ENCODE assay signal across 24 mouse cellular contexts in genomic region chr2:135394698-135395097, GRCm38 (mm10).
DNase-seq lines count a peak whose midpoint lies in the region; ATAC-seq and TF ChIP-seq lines count a peak whose summit lies in the region.
"Had no signal": no experiment of that assay in that cellular context is flagged by ENCODE, and none has a peak within 500 bp of the region (broad histone marks: within the 10 kb centered on the region; RNA-seq: fewer than 3 reads in every experiment).

No protein-coding gene starts in this region.

- H3ac ChIP-seq in C2C12 (ENCODE audit: control insufficient read depth, insufficient read length, low read depth), result no peak overlapping the region
- no peak overlapping the region for H3ac ChIP-seq in myocyte (ENCODE audit: control insufficient read depth, insufficient read length)

- 75% methylated on average over 3 of the region's 3 CpGs for WGBS in limb, embryonic 13.5 days
- WGBS in limb, embryonic 10.5 days, result 83% methylated on average over 3 of the region's 3 CpGs
- WGBS in hindbrain, postnatal 0 days, result 77% methylated on average over 3 of the region's 3 CpGs

- DNase-seq in limb, embryonic 10.5 days (ENCODE audit: low spot score), result no peak
- DNase-seq in 3T3-L1 (ENCODE audit: low read depth, low spot score), result peak; percentile 11
- DNase-seq in kidney, postnatal 14 days, result no peak
- no peak for DNase-seq in lung, postnatal 14 days
- no peak for DNase-seq in hindbrain, postnatal 0 days (ENCODE audit: low spot score)
- DNase-seq: adrenal gland, adult 2 months; adrenal gland, adult 8-10 months; adrenal gland, postnatal 10 days; adrenal gland, postnatal 14 days; adrenal gland, postnatal 25 days; adrenal gland, postnatal 36 days; B cell, adult 2 months; cerebellum, adult 11 months; cerebellum, adult 11-12 months; cerebellum, adult 18-20 months; cerebellum, adult 2 months had no signal

- H3K4me2 ChIP-seq in limb, embryonic 13.5 days (replicated peaks), result no peak overlapping the region
- no peak overlapping the region for H3K4me2 ChIP-seq in myocyte (ENCODE audit: low read depth)
- H3K4me2 ChIP-seq in hindbrain, postnatal 0 days (ENCODE audit: low read depth, low read length), result no peak overlapping the region

- no peaks in the 10 kb centered on the region for H3K36me3 ChIP-seq in limb, embryonic 13.5 days
- no peaks in the 10 kb centered on the region for H3K36me3 ChIP-seq in limb, embryonic 10.5 days
- H3K36me3 ChIP-seq in C2C12 (ENCODE audit: control insufficient read depth, insufficient read depth) (no peaks in the 10 kb centered on the region), myocyte (ENCODE audit: control insufficient read depth, insufficient read depth) (no peaks in the 10 kb centered on the region)
- H3K36me3 ChIP-seq in hindbrain, postnatal 0 days (ENCODE audit: insufficient read depth, low read length), result no peaks in the 10 kb centered on the region
- H3K36me3 ChIP-seq: G1E had no signal

- H3K9ac ChIP-seq in limb, embryonic 13.5 days, result no peak overlapping the region
- H3K9ac ChIP-seq in hindbrain, postnatal 0 days (replicated peaks; ENCODE audit: low read length), result no peak overlapping the region

- no peaks in the 10 kb centered on the region for H3K9me3 ChIP-seq in limb, embryonic 13.5 days
- no peaks in the 10 kb centered on the region for H3K9me3 ChIP-seq in limb, embryonic 10.5 days (replicated peaks)
- H3K9me3 ChIP-seq in hindbrain, postnatal 0 days (ENCODE audit: low read length), result no peaks in the 10 kb centered on the region

- H3K27me3 ChIP-seq in limb, embryonic 13.5 days, result no peaks in the 10 kb centered on the region
- H3K27me3 ChIP-seq in limb, embryonic 10.5 days (ENCODE audit: low read depth, poor library complexity, severe bottlenecking), result no peaks in the 10 kb centered on the region
- H3K27me3 ChIP-seq in C2C12 (ENCODE audit: control insufficient read depth, insufficient read depth, insufficient read length) (no peaks in the 10 kb centered on the region), myocyte (ENCODE audit: control insufficient read depth, insufficient read depth, insufficient read length) (no peaks in the 10 kb centered on the region)
- H3K27me3 ChIP-seq in hindbrain, postnatal 0 days (ENCODE audit: insufficient read depth, low read length), result no peaks in the 10 kb centered on the region
- H3K27me3 ChIP-seq: CH12.LX had no signal

- H3K79me2 ChIP-seq in C2C12 (ENCODE audit: control insufficient read depth, insufficient read depth), result no peaks in the 10 kb centered on the region
- H3K79me2 ChIP-seq in myocyte (ENCODE audit: control insufficient read depth, insufficient read depth), result no peaks in the 10 kb centered on the region

- H3K27ac ChIP-seq in limb, embryonic 13.5 days, result no peak overlapping the region
- H3K27ac ChIP-seq in limb, embryonic 10.5 days, result no peak overlapping the region
- H3K27ac ChIP-seq in hindbrain, postnatal 0 days, result no peak overlapping the region

- no peaks in the 10 kb centered on the region for H3K79me3 ChIP-seq in C2C12 (ENCODE audit: low read depth)

- ATAC-seq in limb, embryonic 13.5 days (ENCODE audit: low FRiP score, low read depth), result peak; percentile 28; the same call in 1 of the 2 replicates
- ATAC-seq in hindbrain, postnatal 0 days, result no peak
- ATAC-seq: activated CD4-positive, CD25-positive, alpha-beta regulatory T cell, adult 4 months; CD4-positive, CD25-positive, alpha-beta regulatory T cell, adult 4 months; Patski had no signal

- no peak for TF ChIP-seq POLR2A in myocyte (IDR thresholded peaks at IDR 0.05; ENCODE audit: insufficient read length, low read depth)

- H3K4me1 ChIP-seq in limb, embryonic 13.5 days, result peaks cover 5% of the 10 kb centered on the region; the same call in 1 of the 2 replicates
- H3K4me1 ChIP-seq in limb, embryonic 10.5 days, result no peaks in the 10 kb centered on the region
- H3K4me1 ChIP-seq in hindbrain, postnatal 0 days (ENCODE audit: insufficient read depth, low read length), result no peaks in the 10 kb centered on the region

- TF ChIP-seq CTCF in C2C12 (IDR thresholded peaks at IDR 0.05; ENCODE audit: control insufficient read depth, insufficient read depth, insufficient read length), result no peak
- TF ChIP-seq CTCF in hindbrain, postnatal 0 days (IDR thresholded peaks at IDR 0.05; ENCODE audit: low read depth), result no peak

- H3K4me3 ChIP-seq in limb, embryonic 13.5 days, result no peak overlapping the region
- H3K4me3 ChIP-seq in limb, embryonic 10.5 days, result no peak overlapping the region
- H3K4me3 ChIP-seq in C2C12 (ENCODE audit: insufficient read depth, poor library complexity, severe bottlenecking) (no peak overlapping the region), myocyte (no peak overlapping the region)
- no peak overlapping the region for H3K4me3 ChIP-seq in hindbrain, postnatal 0 days (ENCODE audit: low read length)

TF ChIP-seq in C2C12, 6 proteins besides CTCF, POLR2A, EP300 and RAD21:
- TF ChIP-seq MYOD1 (IDR thresholded peaks at IDR 0.05; ENCODE audit: control insufficient read depth, insufficient read length, low read depth) (peak; percentile 55), FOSL1 (IDR thresholded peaks at IDR 0.05; ENCODE audit: insufficient read depth, low read length, poor library complexity, severe bottlenecking) (no peak), MYOG (IDR thresholded peaks at IDR 0.05; ENCODE audit: control insufficient read depth, extremely low read depth, insufficient read length) (no peak), CEBPB (IDR thresholded peaks at IDR 0.05; ENCODE audit: low read depth) (no peak)

TF ChIP-seq in myocyte, 11 proteins besides CTCF, POLR2A, EP300 and RAD21:
- no peak for TF ChIP-seq MYOG (IDR thresholded peaks at IDR 0.05; ENCODE audit: control insufficient read depth in 1 of 3, insufficient read depth in 1 of 3, insufficient read length in 2 of 3, low read depth in 2 of 3)
- TF ChIP-seq MYOD1 (IDR thresholded peaks at IDR 0.05; ENCODE audit: control insufficient read depth in 1 of 3, insufficient read length in 2 of 3, low read depth in 2 of 3), result peak in 2 of 3 experiments; percentile 60 to 71
- no peak for TF ChIP-seq MAX (IDR thresholded peaks at IDR 0.05; ENCODE audit: low read depth)
- no peak for TF ChIP-seq SRF (IDR thresholded peaks at IDR 0.05; ENCODE audit: control insufficient read depth, insufficient read length, low read depth)
- no peak for TF ChIP-seq E2F4 (IDR thresholded peaks at IDR 0.05; ENCODE audit: insufficient read depth)
TF ChIP-seq in myocyte: peak in this region for 1.
